Mouse (Mus musculus) liver, embryonic 14.5 days (tissue): ENCODE measurements around the gene Hrk. TPM values are rescaled to one million over a fixed set of nuclear protein-coding genes. Genes with fewer than 3 reads are reported as not detected.

Experiments
- ATAC-seq: fragments of 200-750 bp; cut with Nextera tagmentation; 2 replicates; pipeline ENCODE4 v1.8.0; 2017; ENCODE audit warnings: moderate number of reproducible peaks, mild to moderate bottlenecking, moderate library complexity; ENCODE audit not compliant: insufficient read depth
- DNase-seq, 3 experiments: peaks; one replicate each; pipeline ENCODE4 v3.0.0-alpha.2; 2012 to 2013; ENCODE audit warnings: low read depth in 3 of 3, low spot score in 3 of 3
- H3K27ac ChIP-seq: fragments of 300-500 bp; sonication (generic); 2 replicates; pipeline ENCODE4 v1.5.1; 2014; ENCODE audit warnings: moderate library complexity, mild to moderate bottlenecking, control low read depth, inconsistent platforms
- H3K27me3 ChIP-seq: fragments of 300-500 bp; sonication (generic); 2 replicates; pipeline ENCODE4 v1.6.1; 2014; ENCODE audit warnings: mild to moderate bottlenecking, low read length, moderate library complexity; ENCODE audit not compliant: control insufficient read depth, insufficient read depth
- H3K36me3 ChIP-seq: fragments of 300-500 bp; sonication (generic); replicated peaks from 2 replicates; pipeline ENCODE4 v1.6.1; 2014; ENCODE audit warnings: low read depth; ENCODE audit not compliant: control insufficient read depth, insufficient read depth
- H3K4me1 ChIP-seq, 2 experiments: fragments of 200-500 bp in 1 of 2; fragments of 300-500 bp in 1 of 2; sonication (generic) in 1 of 2; replicated peaks; 2 replicates each; pipeline ENCODE4 v1.6.1; 2012 to 2014; ENCODE audit warnings: antibody characterized with exemption in 1 of 2, inconsistent platforms in 1 of 2, low read length in 1 of 2; ENCODE audit not compliant: control insufficient read depth in 2 of 2, insufficient read depth in 2 of 2
- H3K4me2 ChIP-seq: fragments of 300-500 bp; sonication (generic); 2 replicates; pipeline ENCODE4 v1.6.1; 2014; ENCODE audit warnings: low read depth, mild to moderate bottlenecking, control low read depth, moderate library complexity
- H3K4me3 ChIP-seq, 2 experiments: fragments of 200-500 bp in 1 of 2; fragments of 300-500 bp in 1 of 2; sonication (generic) in 1 of 2; 2 replicates each; pipeline ENCODE4 v1.5.1; 2012 to 2014; ENCODE audit warnings: low read depth in 2 of 2, low read length in 2 of 2, mild to moderate bottlenecking in 2 of 2, control low read depth in 1 of 2, inconsistent platforms in 1 of 2, moderate library complexity in 1 of 2; ENCODE audit not compliant: insufficient read depth in 1 of 2
- H3K9ac ChIP-seq: fragments of 300-500 bp; sonication (generic); replicated peaks from 2 replicates; pipeline ENCODE4 v1.6.1; 2014; ENCODE audit warnings: mild to moderate bottlenecking, control low read depth, moderate library complexity
- H3K9me3 ChIP-seq: fragments of 300-500 bp; sonication (generic); 2 replicates; pipeline ENCODE4 v1.6.1; 2016; ENCODE audit warnings: low read length, mixed read lengths; ENCODE audit not compliant: control insufficient read depth
- CTCF ChIP-seq: IDR thresholded peaks from 2 replicates; pipeline ENCODE4 v1.5.1; 2016; ENCODE audit warnings: antibody characterized with exemption, low read depth, control low read depth
- EP300 ChIP-seq: IDR thresholded peaks from 2 replicates; pipeline ENCODE4 v1.6.1; 2016; ENCODE audit warnings: antibody characterized with exemption, low read depth
- WGBS: fragments of 180-500 bp; shearing (Covaris S2); extraction: QIAGEN DNeasy Blood & Tissue Kit; methylation state at CpG from one replicate; pipeline ENCODE4 v1.1.7; 2014; ENCODE audit not compliant: insufficient replicate concordance; 5-methylcytosine and 5-hydroxymethylcytosine counted together
- polyA plus RNA-seq, 2 experiments: library from polyadenylated mRNA; depleted of rRNA in 1 of 2; stranded (reverse) in 1 of 2; unstranded in 1 of 2; fragments of >200 nt; fragmentation: Nextera tagmentation in 1 of 2; extraction: Ambion mirVana in 1 of 2; gene quantifications; 2 replicates each; pipeline versions ENCODE4 v1.2.1 to v1.2.3; 2012 to 2014

Gene Hrk
- polyA plus RNA-seq, 2 experiments = 0.02 TPM; not detected in 1

GRCm38 (mm10) chr5:118139630-118140029 lies 24.8 kb upstream of the Hrk start:
- 73% methylated on average over 8 of the region's 8 CpGs for WGBS
- no peak overlapping the region for H3K27ac ChIP-seq
- ATAC-seq = no peak
- no peak for DNase-seq
- H3K4me3 ChIP-seq = no peak overlapping the region
- H3K4me2 ChIP-seq = no peak overlapping the region
- peaks cover 5% of the 10 kb centered on the region; the same call in 1 of the 2 replicates for H3K36me3 ChIP-seq
- no peaks in the 10 kb centered on the region for H3K27me3 ChIP-seq
- no peak overlapping the region for H3K9ac ChIP-seq
- H3K9me3 ChIP-seq = no peaks in the 10 kb centered on the region
- TF ChIP-seq EP300 (no peak), CTCF (no peak)
- no peaks in the 10 kb centered on the region for H3K4me1 ChIP-seq

DNA sequence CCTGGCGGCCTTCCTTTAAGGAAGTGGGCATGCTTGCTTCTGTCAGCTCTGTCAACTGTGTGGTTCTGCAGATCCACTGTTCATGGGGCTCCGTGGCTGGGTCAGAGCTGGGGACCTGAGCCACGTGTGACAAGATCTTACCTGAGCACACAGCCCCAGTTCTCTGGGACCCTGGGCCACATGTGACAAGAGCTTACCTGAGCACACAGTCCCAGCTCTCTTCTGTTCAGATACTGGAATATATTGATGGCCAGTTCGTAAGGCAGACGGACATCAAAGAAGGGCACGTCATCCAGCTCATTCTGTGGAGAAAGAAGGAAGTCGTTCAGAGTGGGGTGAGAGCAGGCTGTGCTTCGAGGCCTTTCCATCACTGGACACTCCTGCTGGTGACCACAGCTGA lies 22.0 kb upstream of the Hrk start:
- Histone ChIP-seq H3K4me1 (no peaks in the 10 kb centered on the region), H3K4me2 (no peak overlapping the region), H3K27me3 (no peaks in the 10 kb centered on the region), H3K27ac (no peak overlapping the region), H3K4me3 (no peak overlapping the region), H3K9ac (no peak overlapping the region), H3K36me3 (peaks cover 5% of the 10 kb centered on the region; the same call in 1 of the 2 replicates), H3K9me3 (no peaks in the 10 kb centered on the region)
- DNase-seq = no peak
- TF ChIP-seq EP300 (no peak), CTCF (no peak)
- WGBS = 73% methylated on average over 8 of the region's 8 CpGs
- ATAC-seq = no peak

DNA sequence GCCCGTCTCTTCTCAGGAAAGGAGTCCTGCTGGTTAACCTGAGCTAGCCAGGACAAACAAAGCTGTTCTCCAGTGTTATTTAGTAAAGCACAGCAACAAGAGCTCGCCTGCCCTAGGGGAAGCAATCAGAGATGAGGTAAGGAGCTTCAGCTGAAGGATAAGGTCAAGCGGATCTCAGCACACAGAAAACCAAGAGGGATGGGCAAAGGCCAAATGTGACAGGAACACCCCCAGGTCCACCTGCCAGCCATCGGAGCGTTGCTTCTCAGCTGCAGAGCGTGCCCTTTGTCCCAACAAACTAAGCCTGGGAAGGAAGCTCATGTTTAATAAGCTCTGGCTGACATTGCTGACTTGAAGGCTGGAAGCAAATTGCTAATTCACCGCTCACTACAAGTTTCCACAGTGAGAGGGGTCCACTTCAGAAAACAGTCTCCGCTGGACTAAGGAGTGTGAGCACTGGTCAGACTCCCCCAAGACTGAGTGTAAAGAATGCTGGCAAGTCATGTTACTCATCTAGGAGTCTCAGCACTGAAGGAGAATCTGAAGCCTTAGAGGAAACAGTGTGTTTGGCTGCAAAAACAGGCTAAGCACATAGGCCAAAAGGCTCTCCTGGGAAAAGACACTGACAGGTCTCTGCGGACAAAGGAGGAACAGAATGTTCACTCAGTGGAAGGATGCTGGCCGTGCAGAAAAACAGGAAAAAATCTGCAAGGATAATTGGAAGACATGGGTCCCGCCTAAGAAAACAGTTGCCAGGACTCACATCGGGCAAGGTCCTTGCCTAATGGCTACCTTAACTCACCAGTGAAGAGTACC lies 21.0 kb upstream of the Hrk start:
- no peak for TF ChIP-seq EP300
- TF ChIP-seq CTCF = no peak
- WGBS = 69% methylated on average over 12 of the region's 12 CpGs
- no peak overlapping the region for H3K27ac ChIP-seq
- DNase-seq (no peak), ATAC-seq (no peak)
- H3K36me3 ChIP-seq = peaks cover 5% of the 10 kb centered on the region; the same call in 1 of the 2 replicates
- H3K27me3 ChIP-seq = no peaks in the 10 kb centered on the region
- H3K9me3 ChIP-seq = no peaks in the 10 kb centered on the region
- H3K4me3 ChIP-seq = no peak overlapping the region
- H3K4me2 ChIP-seq = no peak overlapping the region
- H3K4me1 ChIP-seq = no peaks in the 10 kb centered on the region
- H3K9ac ChIP-seq = no peak overlapping the region

GRCm38 (mm10) chr5:118144327-118144726 lies 20.1 kb upstream of the Hrk start:
- WGBS = 68% methylated on average over 4 of the region's 4 CpGs
- ATAC-seq = no peak

DNA sequence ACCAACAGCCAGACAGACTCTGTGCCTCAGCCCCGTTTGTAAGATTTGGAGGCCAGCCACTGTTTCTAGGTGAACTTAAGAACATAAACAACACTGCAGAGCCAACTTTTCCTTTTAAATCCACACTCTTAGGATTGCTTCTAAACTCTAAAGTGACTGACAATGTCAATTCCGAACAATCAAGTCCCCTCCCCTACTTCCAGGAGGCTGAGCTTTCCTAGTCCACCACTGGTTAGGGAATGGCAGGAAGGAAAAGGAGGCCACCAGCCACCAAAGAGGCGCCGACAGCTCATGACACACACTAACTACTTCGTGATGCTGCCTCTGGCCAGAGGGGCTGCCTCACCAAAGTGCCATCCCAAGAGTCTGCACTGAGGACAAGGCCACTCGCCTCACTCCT lies 19.7 kb upstream of the Hrk start:
- Histone ChIP-seq H3K36me3 (peaks cover 5% of the 10 kb centered on the region; the same call in 1 of the 2 replicates), H3K4me1 (no peaks in the 10 kb centered on the region), H3K27me3 (no peaks in the 10 kb centered on the region), H3K9ac (no peak overlapping the region), H3K27ac (no peak overlapping the region), H3K4me2 (no peak overlapping the region), H3K9me3 (no peaks in the 10 kb centered on the region), H3K4me3 (no peak overlapping the region)
- DNase-seq = no peak
- WGBS = 54% methylated on average over 6 of the region's 6 CpGs
- TF ChIP-seq EP300 (no peak), CTCF (no peak)
- no peak for ATAC-seq

More at GRCm38 (mm10) chr5:118144327-118144726, 20.1 kb upstream of the Hrk start:
- Histone ChIP-seq H3K4me3 (no peak overlapping the region), H3K9me3 (no peaks in the 10 kb centered on the region), H3K9ac (no peak overlapping the region), H3K4me2 (no peak overlapping the region), H3K27me3 (no peaks in the 10 kb centered on the region), H3K27ac (no peak overlapping the region), H3K36me3 (peaks cover 5% of the 10 kb centered on the region; the same call in 1 of the 2 replicates), H3K4me1 (no peaks in the 10 kb centered on the region)
- TF ChIP-seq CTCF = no peak
- no peak for DNase-seq
